Mouse (Mus musculus): Measurements from ENCODE around the gene Tgm5. TPM values are rescaled to one million over a fixed set of nuclear protein-coding genes. Genes with fewer than 3 reads are reported as not detected.
"Not testable (repeated sequence)": the region's sequence is repeated elsewhere in the genome, so short reads cannot be mapped to it uniquely, and the experiment has no call there.

The Tgm5 gene
- total and polyA plus RNA-seq, 3 experiments: not detected

- Histone ChIP-seq H3K4me3 (replicated peaks in 1 of 3; ENCODE audit: low read depth in 2 of 3, low read length in 2 of 3, poor library complexity in 1 of 3) (no peak overlapping the region), H3K9ac (ENCODE audit: insufficient read depth, low read depth) (no peak overlapping the region), H3K4me1 (ENCODE audit: control insufficient read depth in 1 of 2, insufficient read depth in 2 of 2) (peaks cover 0 to 4% of the 10 kb centered on the region in 2 experiments; a peak in 2 of 4 replicates), H3K4me2 (ENCODE audit: insufficient read depth, low read depth, poor library complexity, severe bottlenecking) (no peak overlapping the region), H3K27ac (ENCODE audit: insufficient read depth, low read depth) (no peak overlapping the region), H3K27me3 (replicated peaks) (no peaks in the 10 kb centered on the region), H3K36me3 (replicated peaks in 1 of 2; ENCODE audit: control insufficient read depth in 1 of 2, insufficient read depth in 1 of 2, low read length in 1 of 2) (peaks cover 9 to 10% of the 10 kb centered on the region in 2 experiments), H3K9me3 (replicated peaks; ENCODE audit: low read length) (no peaks in the 10 kb centered on the region), H3K79me2 (replicated peaks; ENCODE audit: control insufficient read depth, extremely low read depth, insufficient read depth, poor library complexity, severe bottlenecking) (no peaks in the 10 kb centered on the region)
- TF ChIP-seq CTCF (conservative IDR thresholded peaks at IDR 0.05 in 1 of 2, IDR thresholded peaks at IDR 0.05 in 1 of 2; ENCODE audit: low read depth in 2 of 2, low read length in 2 of 2) (peak in 1 of 2 experiments; percentile 55; a peak in 2 of 4 replicates), POLR2AphosphoS2 (IDR thresholded peaks at IDR 0.05; ENCODE audit: low read depth, low read length) (no peak), HCFC1 (IDR thresholded peaks at IDR 0.05; ENCODE audit: low read depth, low read length) (no peak), RAD21 (IDR thresholded peaks at IDR 0.05; ENCODE audit: low read depth, low read length) (peak; percentile 55), CHD1 (IDR thresholded peaks at IDR 0.05; ENCODE audit: low read depth, low read length) (no peak), SMC3 (IDR thresholded peaks at IDR 0.05; ENCODE audit: low read depth, low read length) (peak; percentile 11; the same call in 1 of the 2 replicates)
- in situ Hi-C loops (cut with MboI; ENCODE audit: low pct_ligation_motif_present, low pct_unique_long_range_greater_than_20kb, low sequenced_read_pairs) (no loop called here), dilution Hi-C loops (cut with MboI; ENCODE audit: extremely low pct_ligation_motif_present, extremely low pct_unique_long_range_greater_than_20kb, low sequenced_read_pairs) (no loop called here)
- DNase-seq (ENCODE audit: extremely low read depth): peak; percentile 39
Observed at GRCm38 (mm10) chr2:121003586-121003985, 82.1 kb downstream of the Tgm5 start.

DNA sequence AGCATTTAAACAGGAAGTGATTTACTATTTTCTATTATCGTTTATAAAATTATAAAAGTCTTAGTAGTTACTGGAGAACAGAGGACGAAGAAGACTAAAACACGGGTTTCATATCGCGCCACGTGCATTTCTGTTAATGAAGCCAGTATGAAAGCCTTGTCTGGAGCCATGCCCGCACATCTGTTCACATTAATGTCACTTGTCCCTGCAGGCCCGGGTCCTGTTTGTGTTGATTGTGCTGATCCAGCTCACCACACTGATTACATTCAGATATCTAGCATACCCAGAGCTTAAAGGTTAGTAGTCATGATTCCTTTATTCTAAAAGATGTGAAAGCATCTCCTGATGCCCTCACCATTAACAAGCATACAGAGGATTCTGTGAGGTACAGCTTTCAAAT, 86.8 kb downstream of the Tgm5 start:
- Histone ChIP-seq H3K79me2 (replicated peaks; ENCODE audit: control insufficient read depth, extremely low read depth, insufficient read depth, poor library complexity, severe bottlenecking) (no peaks in the 10 kb centered on the region), H3K36me3 (replicated peaks in 1 of 2; ENCODE audit: control insufficient read depth in 1 of 2, insufficient read depth in 1 of 2, low read length in 1 of 2) (peaks cover 10% of the 10 kb centered on the region in 2 experiments), H3K4me3 (replicated peaks in 1 of 3; ENCODE audit: low read depth in 2 of 3, low read length in 2 of 3, poor library complexity in 1 of 3) (no peak overlapping the region), H3K4me1 (ENCODE audit: control insufficient read depth in 1 of 2, insufficient read depth in 2 of 2) (no peaks in the 10 kb centered on the region), H3K4me2 (ENCODE audit: insufficient read depth, low read depth, poor library complexity, severe bottlenecking) (no peak overlapping the region), H3K27me3 (replicated peaks) (no peaks in the 10 kb centered on the region), H3K27ac (ENCODE audit: insufficient read depth, low read depth) (no peak overlapping the region), H3K9me3 (replicated peaks; ENCODE audit: low read length) (no peaks in the 10 kb centered on the region), H3K9ac (ENCODE audit: insufficient read depth, low read depth) (no peak overlapping the region)
- TF ChIP-seq NELFE (IDR thresholded peaks at IDR 0.05; ENCODE audit: low read depth, low read length): no peak
- TF ChIP-seq TBP (conservative IDR thresholded peaks at IDR 0.05; ENCODE audit: low read depth, low read length): no peak
- no peak for TF ChIP-seq USF2 (conservative IDR thresholded peaks at IDR 0.05; ENCODE audit: low read depth, low read length)
- no peak for TF ChIP-seq UBTF (IDR thresholded peaks at IDR 0.05; ENCODE audit: low read depth, low read length)
- no peak for TF ChIP-seq ZKSCAN1 (IDR thresholded peaks at IDR 0.05; ENCODE audit: borderline replicate concordance, low read depth, low read length)
- no peak for TF ChIP-seq RCOR1 (conservative IDR thresholded peaks at IDR 0.05; ENCODE audit: low read depth, low read length)
- TF ChIP-seq ZMIZ1 (IDR thresholded peaks at IDR 0.05; ENCODE audit: low read depth, low read length): no peak
- TF ChIP-seq JUND (conservative IDR thresholded peaks at IDR 0.05; ENCODE audit: low read depth, low read length): no peak
- no peak for TF ChIP-seq NRF1 (IDR thresholded peaks at IDR 0.05; ENCODE audit: low read depth, low read length)
- TF ChIP-seq POLR2A (IDR thresholded peaks at IDR 0.05; ENCODE audit: low read depth, low read length): no peak
- TF ChIP-seq ELF1 (IDR thresholded peaks at IDR 0.05; ENCODE audit: low read depth, low read length): no peak
- TF ChIP-seq POLR2AphosphoS2 (IDR thresholded peaks at IDR 0.05; ENCODE audit: low read depth, low read length): no peak
- no peak for TF ChIP-seq MAZ (IDR thresholded peaks at IDR 0.05; ENCODE audit: low read depth, low read length)
- no peak for TF ChIP-seq SIN3A (IDR thresholded peaks at IDR 0.05; ENCODE audit: low read length)
- TF ChIP-seq ZC3H11A (IDR thresholded peaks at IDR 0.05; ENCODE audit: low read depth, low read length): no peak
- TF ChIP-seq MYC (IDR thresholded peaks at IDR 0.05; ENCODE audit: low read depth, low read length): no peak
- no peak for TF ChIP-seq CHD2 (IDR thresholded peaks at IDR 0.05; ENCODE audit: low read length)
- no peak for TF ChIP-seq PAX5 (IDR thresholded peaks at IDR 0.05; ENCODE audit: low read length)
- no peak for TF ChIP-seq MAFK (IDR thresholded peaks at IDR 0.05; ENCODE audit: insufficient replicate concordance, low read length)
- dilution Hi-C loops (cut with MboI; ENCODE audit: extremely low pct_ligation_motif_present, extremely low pct_unique_long_range_greater_than_20kb, low sequenced_read_pairs): no loop called here
- DNase-seq (ENCODE audit: extremely low read depth): no peak
- in situ Hi-C loops (cut with MboI; ENCODE audit: low pct_ligation_motif_present, low pct_unique_long_range_greater_than_20kb, low sequenced_read_pairs): no loop called here

DNA sequence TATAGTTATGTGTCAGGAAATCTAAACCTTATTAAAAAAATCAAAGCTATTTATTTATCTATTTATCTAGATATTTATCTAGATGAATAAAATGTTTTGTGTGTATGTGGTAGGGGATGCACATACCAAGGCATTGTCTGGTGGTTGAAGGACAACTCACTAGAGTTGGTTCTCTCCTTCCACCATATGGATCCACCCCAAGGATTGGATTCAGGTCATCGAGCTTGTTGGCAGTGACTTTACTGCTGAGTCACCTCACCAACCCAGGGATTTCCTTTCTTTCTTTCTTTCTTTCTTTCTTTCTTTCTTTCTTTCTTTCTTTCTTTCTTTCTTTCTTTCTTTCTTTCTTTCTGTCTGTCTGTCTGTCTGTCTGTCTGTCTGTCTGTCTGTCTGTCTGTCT, 89.0 kb downstream of the Tgm5 start:
- in situ Hi-C loops (cut with MboI; ENCODE audit: low pct_ligation_motif_present, low pct_unique_long_range_greater_than_20kb, low sequenced_read_pairs); H3K27ac ChIP-seq (ENCODE audit: insufficient read depth, low read depth); H3K9ac ChIP-seq (ENCODE audit: insufficient read depth, low read depth); H3K4me1 ChIP-seq (ENCODE audit: control insufficient read depth in 1 of 2, insufficient read depth in 2 of 2); H3K27me3 ChIP-seq (replicated peaks); dilution Hi-C loops (cut with MboI; ENCODE audit: extremely low pct_ligation_motif_present, extremely low pct_unique_long_range_greater_than_20kb, low sequenced_read_pairs); H3K4me3 ChIP-seq (replicated peaks in 1 of 3; ENCODE audit: low read depth in 2 of 3, low read length in 2 of 3, poor library complexity in 1 of 3); DNase-seq (ENCODE audit: extremely low read depth); H3K79me2 ChIP-seq (replicated peaks; ENCODE audit: control insufficient read depth, extremely low read depth, insufficient read depth, poor library complexity, severe bottlenecking); H3K4me2 ChIP-seq (ENCODE audit: insufficient read depth, low read depth, poor library complexity, severe bottlenecking); H3K9me3 ChIP-seq (replicated peaks; ENCODE audit: low read length): not testable (repeated sequence)
- peaks cover 9 to 10% of the 10 kb centered on the region in 2 experiments for H3K36me3 ChIP-seq (replicated peaks in 1 of 2; ENCODE audit: control insufficient read depth in 1 of 2, insufficient read depth in 1 of 2, low read length in 1 of 2)
